Mouse (Mus musculus) limb, embryonic 10.5 days (tissue): ENCODE measurements around the gene Emc1. TPM values are rescaled to one million over a fixed set of nuclear protein-coding genes. Genes with fewer than 3 reads are reported as not detected.

Source experiments
- DNase-seq: peaks from one replicate; pipeline ENCODE4 v3.0.0-alpha.2; 2017; ENCODE audit warnings: low spot score
- H3K27ac ChIP-seq: fragments of 300-500 bp; sonication (generic); 2 replicates; pipeline ENCODE4 v1.5.1; 2016; ENCODE audit warnings: mild to moderate bottlenecking
- H3K27me3 ChIP-seq: fragments of 300-500 bp; sonication (generic); 2 replicates; pipeline ENCODE4 v1.6.1; 2016; ENCODE audit warnings: low read depth, mild to moderate bottlenecking; ENCODE audit not compliant: poor library complexity, severe bottlenecking
- H3K36me3 ChIP-seq: fragments of 300-500 bp; sonication (generic); 2 replicates; pipeline ENCODE4 v1.6.1; 2016; ENCODE audit warnings: mild to moderate bottlenecking, moderate library complexity
- H3K4me1 ChIP-seq: fragments of 300-500 bp; sonication (generic); 2 replicates; pipeline ENCODE4 v1.6.1; 2016
- H3K4me3 ChIP-seq: fragments of 300-500 bp; sonication (generic); 2 replicates; pipeline ENCODE4 v1.5.1; 2016; ENCODE audit warnings: mild to moderate bottlenecking, moderate library complexity
- H3K9me3 ChIP-seq: fragments of 300-500 bp; sonication (generic); replicated peaks from 2 replicates; pipeline ENCODE4 v1.6.1; 2016; ENCODE audit warnings: mild to moderate bottlenecking
- WGBS: fragments of 180-500 bp; shearing (Covaris S2); methylation state at CpG from one replicate; pipeline ENCODE4 v1.1.7; 2016; 5-methylcytosine and 5-hydroxymethylcytosine counted together
- polyA plus RNA-seq: library from polyadenylated mRNA; unstranded; fragments of >200 nt; fragmentation: Nextera tagmentation; extraction: Ambion mirVana; gene quantifications from 2 replicates; pipeline ENCODE4 v1.2.1, GENCODE M21; 2016

Gene Emc1
- 32.1 and 32.2 TPM in 2 replicates for polyA plus RNA-seq

DNA sequence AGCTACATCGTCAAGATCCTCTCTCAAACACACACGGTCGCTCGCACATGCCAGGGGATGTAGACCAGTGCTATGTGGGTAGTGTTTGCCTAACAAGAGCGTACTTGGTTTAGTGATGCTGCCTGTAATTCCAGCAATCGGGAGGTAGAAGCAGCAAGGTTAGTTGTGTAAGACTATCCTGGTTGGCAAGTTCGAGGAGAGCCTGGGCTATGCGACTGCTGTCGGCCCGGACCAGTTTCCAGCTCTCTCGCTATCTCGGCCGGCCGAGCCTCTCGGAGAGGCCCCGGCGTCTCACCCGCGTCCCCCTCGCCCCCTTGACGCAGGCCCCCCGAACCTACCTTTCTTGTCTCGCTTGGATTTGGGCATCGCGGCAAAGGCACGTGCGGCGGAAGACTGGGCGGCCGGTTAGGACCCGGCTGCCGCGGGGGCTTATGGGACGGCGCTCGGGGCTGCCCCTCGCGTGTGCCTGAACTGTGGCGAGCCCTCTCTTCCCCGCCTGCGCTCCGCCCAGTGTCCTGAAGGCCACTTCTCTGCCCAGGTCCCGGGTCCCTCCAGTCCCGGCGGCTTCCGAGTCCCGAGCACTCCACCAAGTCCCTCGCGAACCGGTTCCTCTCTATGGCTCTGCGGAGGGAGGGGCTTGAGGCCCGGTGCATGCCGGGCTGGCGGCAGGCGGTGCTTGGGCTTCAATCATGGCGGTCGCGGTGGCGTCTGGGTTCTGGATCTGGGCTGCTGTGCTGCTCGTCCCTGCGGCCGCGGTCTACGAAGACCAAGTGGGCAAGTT, at the start of gene Emc1, which contains the start of the genes Mrto4 and Ubr4:
Emc1 (plus strand) TSS at position 657 of the 781 bp plus-strand sequence.
Mrto4 (minus strand) TSS at position 646 of the 781 bp plus-strand sequence.
Ubr4 (plus strand) TSS at position 679 of the 781 bp plus-strand sequence.
- Histone ChIP-seq H3K36me3 (peaks cover 68% of the 10 kb centered on the region), H3K27ac (peak within 1 kb of the TSS; percentile 100), H3K4me1 (peaks cover 24% of the 10 kb centered on the region), H3K27me3 (no peaks in the 10 kb centered on the region), H3K9me3 (no peaks in the 10 kb centered on the region), H3K4me3 (peak within 1 kb of the TSS; percentile 88)
- DNase-seq, result peak; percentile 90
- under 1% methylated on average over 64 of the region's 64 CpGs for WGBS

DNA sequence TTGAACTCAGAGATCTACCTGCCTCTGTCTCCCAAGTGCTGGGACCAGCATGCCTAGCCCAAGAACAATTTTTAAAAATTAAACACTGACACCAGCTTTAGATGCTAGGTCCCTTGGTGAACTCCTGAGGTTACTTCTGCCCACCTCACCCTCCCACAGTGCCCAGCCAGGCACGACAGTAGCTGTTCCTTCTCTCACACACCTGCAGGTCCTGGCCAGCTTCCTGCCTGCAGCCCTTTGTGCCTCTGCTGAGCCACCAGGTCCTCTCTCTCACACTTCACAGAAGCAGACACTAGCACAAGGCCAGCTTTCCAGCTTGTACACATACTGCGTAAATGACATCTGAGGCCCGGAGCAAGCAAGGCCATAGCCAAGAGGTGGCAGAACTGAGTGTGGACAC, 46.9 kb upstream of the Emc1 start:
- no peak for DNase-seq
- peaks cover 19% of the 10 kb centered on the region for H3K27me3 ChIP-seq
- no peak overlapping the region for H3K4me3 ChIP-seq
- H3K4me1 ChIP-seq, result peaks cover 25% of the 10 kb centered on the region
- H3K36me3 ChIP-seq, result peaks cover 44% of the 10 kb centered on the region
- WGBS, result 95% methylated on average over 3 of the region's 3 CpGs
- no peaks in the 10 kb centered on the region for H3K9me3 ChIP-seq
- H3K27ac ChIP-seq, result no peak overlapping the region

DNA sequence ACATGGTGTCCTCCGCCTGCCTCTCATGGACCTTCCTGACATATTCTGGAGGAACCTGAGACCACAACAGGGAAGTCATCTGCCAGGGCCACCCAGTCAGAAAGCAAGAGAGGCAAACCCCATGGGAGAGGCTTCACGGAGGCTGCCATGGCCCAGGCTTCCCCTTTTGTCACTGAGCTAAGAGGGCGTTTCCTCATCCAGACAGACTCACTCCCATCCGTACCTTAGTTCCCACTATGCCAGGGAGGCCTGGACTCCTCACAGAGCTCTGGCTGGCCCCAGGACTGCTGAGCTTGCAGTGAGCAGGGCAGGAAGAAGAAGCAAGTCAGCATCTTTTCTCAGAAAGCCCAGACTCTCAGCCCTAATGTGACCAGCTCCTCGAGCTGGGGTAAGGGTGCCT, 44.5 kb upstream of the Emc1 start:
- no peaks in the 10 kb centered on the region for H3K9me3 ChIP-seq
- H3K27ac ChIP-seq, result no peak overlapping the region
- DNase-seq, result no peak
- H3K4me1 ChIP-seq, result peaks cover 41% of the 10 kb centered on the region
- H3K4me3 ChIP-seq, result no peak overlapping the region
- peaks cover 19% of the 10 kb centered on the region for H3K27me3 ChIP-seq
- H3K36me3 ChIP-seq, result peaks cover 24% of the 10 kb centered on the region
- WGBS, result 84% methylated on average over 5 of the region's 5 CpGs

DNA sequence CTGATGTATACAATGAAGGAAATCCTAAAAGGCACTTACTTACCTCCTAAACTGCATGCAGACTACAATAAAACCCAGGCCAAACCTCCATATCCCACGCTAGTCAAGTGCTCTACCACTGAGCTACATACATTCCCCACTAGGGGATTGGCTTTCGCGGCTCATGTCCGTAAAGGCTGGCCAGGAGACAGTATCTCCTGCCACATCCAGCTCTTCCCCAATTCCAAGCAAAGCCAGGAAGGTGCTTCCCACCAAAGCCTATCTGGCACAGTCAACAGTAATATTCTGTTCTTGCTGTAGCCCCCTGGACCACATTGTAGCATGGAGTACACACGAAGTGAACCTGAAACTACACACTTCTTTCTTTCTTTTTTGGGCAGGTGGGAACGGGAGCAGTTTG, 42.7 kb upstream of the Emc1 start:
- DNase-seq, result no peak
- Histone ChIP-seq H3K9me3 (no peaks in the 10 kb centered on the region), H3K27me3 (peaks cover 19% of the 10 kb centered on the region), H3K4me3 (peak overlapping the region; percentile 96), H3K27ac (peak overlapping the region; percentile 95; the same call in 1 of the 2 replicates), H3K36me3 (peaks cover 28% of the 10 kb centered on the region), H3K4me1 (peaks cover 39% of the 10 kb centered on the region)
- WGBS, result 21% methylated on average over 6 of the region's 6 CpGs

DNA sequence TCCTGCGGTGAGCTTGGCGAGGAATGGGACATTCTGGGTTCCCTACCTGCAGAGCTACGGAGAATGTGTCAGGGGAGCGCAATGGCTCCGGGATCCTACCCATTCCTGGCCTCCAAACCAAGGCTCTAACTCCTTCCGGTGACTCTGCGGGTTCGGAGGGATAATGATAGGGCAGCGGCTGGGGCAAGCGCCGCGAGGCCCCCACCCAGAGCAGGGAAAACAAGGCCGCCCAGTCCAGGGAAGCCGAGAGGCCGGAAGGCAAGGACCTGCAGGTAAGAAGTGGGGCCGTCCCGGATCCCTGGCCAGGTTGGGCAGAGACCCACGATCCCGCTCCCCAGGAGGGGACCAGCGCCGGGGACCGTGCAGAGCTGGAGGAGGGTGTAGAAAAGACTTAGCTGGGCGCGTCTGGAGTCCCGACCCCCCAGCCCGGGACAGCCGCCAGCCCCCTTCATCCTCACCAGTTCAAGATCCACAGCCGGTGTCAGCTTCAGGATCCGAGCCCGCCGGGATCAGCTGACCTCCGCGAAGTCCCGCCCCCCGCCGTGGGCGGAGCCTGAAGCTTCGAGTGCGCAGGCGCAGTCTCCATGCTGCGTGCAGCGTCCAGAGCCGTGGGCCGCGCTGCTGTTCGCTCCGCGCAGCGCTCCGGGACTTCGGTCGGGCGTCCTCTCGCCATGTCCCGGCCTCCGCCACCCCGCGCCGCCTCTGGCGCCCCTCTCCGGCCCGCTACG, 42.1 kb upstream of the Emc1 start, which contains the start of the genes Pqlc2 and Akr7a5:
Pqlc2 (minus strand) TSS at position 538 of the 728 bp plus-strand sequence.
Akr7a5 (plus strand) TSS at position 574 of the 728 bp plus-strand sequence.
- WGBS, result under 1% methylated on average over 63 of the region's 63 CpGs
- no peaks in the 10 kb centered on the region for H3K9me3 ChIP-seq
- peaks cover 28% of the 10 kb centered on the region for H3K36me3 ChIP-seq
- peaks cover 19% of the 10 kb centered on the region for H3K27me3 ChIP-seq
- H3K4me3 ChIP-seq, result peak within 1 kb of the TSS; percentile 96
- DNase-seq, result peak; percentile 99
- peak within 1 kb of the TSS; percentile 95 for H3K27ac ChIP-seq
- H3K4me1 ChIP-seq, result peaks cover 39% of the 10 kb centered on the region

DNA sequence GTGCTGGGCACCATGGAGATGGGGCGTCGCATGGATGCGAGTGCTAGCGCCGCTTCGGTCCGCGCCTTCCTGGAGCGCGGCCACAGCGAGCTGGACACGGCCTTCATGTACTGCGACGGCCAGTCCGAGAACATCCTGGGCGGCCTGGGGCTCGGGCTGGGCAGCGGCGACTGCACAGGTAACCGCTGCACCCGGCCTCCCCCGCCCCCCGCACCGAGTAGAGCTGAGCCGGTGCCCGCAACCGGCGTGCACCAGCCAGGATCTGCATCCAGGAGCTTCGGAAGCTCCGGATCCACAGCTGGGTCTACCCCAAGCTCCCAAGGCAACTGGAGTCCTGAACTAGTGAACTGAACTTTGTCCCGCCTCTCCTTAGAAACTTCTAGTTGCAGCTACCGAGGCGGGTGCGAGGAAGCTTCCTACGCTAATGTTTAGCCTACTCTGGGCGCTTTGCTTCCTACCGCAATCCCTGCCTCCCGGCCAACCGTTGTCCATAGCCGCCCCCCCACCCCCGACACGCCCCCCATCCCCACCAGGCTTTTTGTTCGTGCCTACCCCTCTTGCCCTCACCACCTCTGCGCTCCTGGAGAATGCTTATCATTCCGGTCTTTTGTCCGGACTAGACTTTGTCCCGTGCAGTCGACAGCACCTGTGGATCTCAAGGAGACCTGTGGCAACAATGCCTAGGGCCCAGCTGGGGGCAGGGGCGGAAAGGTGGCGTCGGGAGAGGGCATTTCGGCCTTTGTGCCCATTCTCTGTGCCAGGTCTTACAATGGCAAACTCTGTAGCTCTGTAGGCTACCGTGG, 41.3 kb upstream of the Emc1 start:
- Histone ChIP-seq H3K9me3 (no peaks in the 10 kb centered on the region), H3K4me3 (peak overlapping the region; percentile 96), H3K27ac (peak overlapping the region; percentile 95), H3K27me3 (peaks cover 19% of the 10 kb centered on the region), H3K4me1 (peaks cover 33% of the 10 kb centered on the region), H3K36me3 (peaks cover 30% of the 10 kb centered on the region)
- no peak for DNase-seq
- under 1% methylated on average over 53 of the region's 53 CpGs for WGBS

DNA sequence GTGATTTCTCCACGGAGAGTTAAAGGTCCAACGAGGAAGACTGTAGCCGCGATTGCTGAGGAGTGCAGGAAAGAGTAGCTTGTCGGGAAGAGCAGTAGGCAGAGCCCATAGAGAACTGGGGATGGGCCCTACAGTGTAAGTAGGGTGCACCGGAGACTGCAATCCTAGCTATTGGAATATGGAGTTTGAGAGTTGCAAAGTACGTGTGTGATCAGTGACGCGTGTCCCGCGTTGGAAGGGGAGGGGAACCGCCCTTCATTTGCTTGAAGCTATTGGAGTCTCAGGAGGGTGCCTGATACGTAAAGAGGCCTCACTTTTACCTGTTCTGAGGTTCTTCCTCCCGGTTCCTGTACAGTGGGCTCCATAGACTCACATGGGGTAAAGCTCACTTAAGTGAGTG, 40.7 kb upstream of the Emc1 start:
- H3K27ac ChIP-seq, result peak overlapping the region; percentile 95
- H3K4me1 ChIP-seq, result peaks cover 31% of the 10 kb centered on the region
- H3K36me3 ChIP-seq, result peaks cover 29% of the 10 kb centered on the region
- no peak for DNase-seq
- WGBS, result 30% methylated on average over 14 of the region's 14 CpGs
- H3K9me3 ChIP-seq, result no peaks in the 10 kb centered on the region
- peaks cover 19% of the 10 kb centered on the region for H3K27me3 ChIP-seq
- H3K4me3 ChIP-seq, result peak overlapping the region; percentile 96

DNA sequence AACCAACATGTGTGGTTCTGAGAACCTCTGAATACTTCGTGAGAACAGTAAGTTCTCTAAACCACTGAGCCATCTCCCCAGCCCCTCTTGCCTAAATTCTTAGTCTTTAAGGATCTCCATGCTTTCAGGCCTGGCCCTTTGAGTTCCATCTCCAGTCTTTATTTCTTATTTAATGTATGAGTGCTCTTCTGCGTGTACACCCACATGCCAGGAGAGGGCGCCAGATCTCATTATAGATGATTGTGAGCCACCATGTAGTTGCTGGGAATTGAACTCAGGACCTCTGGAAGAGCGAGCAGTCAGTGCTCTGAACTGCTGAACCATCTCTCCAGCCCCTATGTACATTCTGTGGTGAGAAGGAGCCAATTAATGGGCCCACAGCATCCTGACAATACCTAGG, 39.8 kb upstream of the Emc1 start:
- peaks cover 38% of the 10 kb centered on the region for H3K36me3 ChIP-seq
- peaks cover 31% of the 10 kb centered on the region for H3K4me1 ChIP-seq
- DNase-seq, result no peak
- peaks cover 19% of the 10 kb centered on the region for H3K27me3 ChIP-seq
- H3K9me3 ChIP-seq, result no peaks in the 10 kb centered on the region
- WGBS, result 60% methylated on average over 4 of the region's 4 CpGs
- H3K4me3 ChIP-seq, result no peak overlapping the region
- no peak overlapping the region for H3K27ac ChIP-seq

DNA sequence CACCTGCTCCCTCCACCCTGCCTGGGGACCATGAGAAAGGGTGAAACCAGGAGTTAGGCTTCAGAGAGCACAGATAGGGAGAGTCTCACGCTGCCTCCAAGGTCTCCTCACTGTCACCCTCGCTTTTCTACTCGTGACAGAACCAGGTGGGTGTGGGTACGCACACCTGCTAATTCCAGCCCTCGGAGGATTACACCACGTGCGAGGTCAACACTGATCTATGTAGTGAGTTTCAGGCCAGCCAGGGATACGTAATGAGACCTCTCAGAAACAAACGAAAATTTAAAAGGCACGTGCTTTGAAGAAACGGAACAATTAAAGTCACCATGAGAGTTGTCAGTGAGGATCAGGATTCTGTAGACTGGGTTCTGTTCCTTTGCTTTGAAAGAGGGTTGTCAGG, 33.9 kb upstream of the Emc1 start:
- Histone ChIP-seq H3K4me1 (no peaks in the 10 kb centered on the region), H3K27ac (no peak overlapping the region), H3K36me3 (peaks cover 63% of the 10 kb centered on the region), H3K4me3 (no peak overlapping the region), H3K27me3 (no peaks in the 10 kb centered on the region), H3K9me3 (no peaks in the 10 kb centered on the region)
- DNase-seq, result no peak
- 93% methylated on average over 11 of the region's 11 CpGs for WGBS

DNA sequence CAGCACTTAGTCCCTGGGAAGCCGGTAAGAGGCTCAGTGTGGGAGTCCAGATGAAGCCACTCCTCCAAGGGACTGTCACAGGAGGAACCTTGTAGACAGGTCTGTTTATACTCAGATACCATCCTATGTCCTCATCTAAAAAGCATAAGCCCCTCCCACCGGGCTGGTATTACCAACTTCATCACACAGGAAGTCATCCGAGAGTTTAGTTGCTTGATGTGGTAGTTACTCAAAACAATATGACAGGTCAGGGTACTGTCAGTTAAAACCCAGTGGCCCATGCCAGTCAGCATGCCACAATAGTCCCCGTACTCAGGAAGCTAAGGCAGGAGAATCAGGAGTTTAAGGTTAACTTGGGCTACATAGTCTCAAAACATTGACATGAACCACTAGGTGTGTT, 32.6 kb upstream of the Emc1 start:
- Histone ChIP-seq H3K27me3 (no peaks in the 10 kb centered on the region), H3K4me1 (no peaks in the 10 kb centered on the region), H3K9me3 (no peaks in the 10 kb centered on the region), H3K27ac (no peak overlapping the region), H3K36me3 (peaks cover 52% of the 10 kb centered on the region), H3K4me3 (no peak overlapping the region)
- 95% methylated on average over 4 of the region's 4 CpGs for WGBS
- DNase-seq, result no peak

DNA sequence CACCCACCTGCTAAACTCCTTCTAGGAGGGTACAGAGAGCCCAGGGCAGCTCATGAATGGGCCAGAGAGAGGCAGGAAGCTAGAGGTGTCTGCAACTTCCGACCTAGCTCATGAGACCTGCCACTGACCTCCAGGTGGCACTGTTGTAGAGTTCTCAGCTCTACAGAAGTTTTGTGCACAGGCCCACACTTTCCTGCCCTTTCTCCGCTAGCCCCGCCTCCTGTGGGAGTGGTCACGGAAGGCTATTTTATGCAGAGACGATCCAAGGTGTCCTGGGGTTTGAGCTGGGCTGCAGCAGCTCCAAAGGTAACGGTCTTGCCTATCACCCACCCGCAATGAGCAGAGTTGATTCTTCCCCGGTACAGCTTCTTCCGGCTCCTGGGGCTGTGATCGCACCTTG, 21.8 kb upstream of the Emc1 start:
- Histone ChIP-seq H3K36me3 (no peaks in the 10 kb centered on the region), H3K4me3 (peak overlapping the region; percentile 44), H3K27ac (no peak overlapping the region), H3K27me3 (peaks cover 20% of the 10 kb centered on the region; the same call in 1 of the 2 replicates), H3K4me1 (peaks cover 6% of the 10 kb centered on the region; the same call in 1 of the 2 replicates), H3K9me3 (no peaks in the 10 kb centered on the region)
- peak; percentile 78 for DNase-seq
- WGBS, result 11% methylated on average over 10 of the region's 10 CpGs

DNA sequence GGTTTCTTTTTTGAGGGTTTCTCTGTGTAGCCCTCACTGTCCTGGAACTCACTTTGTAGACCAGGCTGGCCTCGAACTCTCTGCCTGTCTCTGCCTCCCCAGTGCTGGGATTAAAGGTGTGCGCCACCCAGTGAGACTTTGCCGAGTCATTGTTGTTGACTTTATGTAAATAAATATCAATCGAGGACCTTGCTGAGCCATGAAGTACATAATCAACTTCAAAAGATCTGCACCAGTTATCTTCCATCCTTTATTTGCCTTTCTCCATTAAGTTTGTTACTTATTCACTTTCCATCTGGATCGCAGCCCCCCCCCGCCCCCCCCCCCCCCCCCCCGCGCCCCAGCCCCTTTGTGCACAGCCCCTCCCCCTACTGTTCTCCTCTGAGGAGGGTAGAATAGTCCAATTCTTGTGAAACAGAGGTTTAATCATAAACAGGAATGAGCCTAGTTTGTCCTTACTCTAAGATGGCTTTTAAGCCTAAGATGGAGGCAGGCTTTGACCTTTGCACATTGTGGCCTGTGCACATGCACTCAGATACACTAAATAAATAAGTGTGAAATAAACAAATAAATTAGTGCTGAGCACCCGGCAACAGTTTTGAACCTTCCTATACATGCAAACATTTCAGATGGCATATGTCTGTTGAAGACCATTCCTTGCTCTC, 17.6 kb upstream of the Emc1 start:
- H3K27ac ChIP-seq, result no peak overlapping the region
- peaks cover 44% of the 10 kb centered on the region for H3K27me3 ChIP-seq
- H3K36me3 ChIP-seq, result no peaks in the 10 kb centered on the region
- H3K4me1 ChIP-seq, result peaks cover 12% of the 10 kb centered on the region
- H3K9me3 ChIP-seq, result no peaks in the 10 kb centered on the region
- 71% methylated on average over 8 of the region's 9 CpGs for WGBS
- DNase-seq, result no peak
- no peak overlapping the region for H3K4me3 ChIP-seq
